Mouse (Mus musculus) liver, embryonic 18 days (tissue): ENCODE measurements around the gene Olfr1048. TPM values are rescaled to one million over a fixed set of nuclear protein-coding genes. Genes with fewer than 3 reads are reported as not detected.

Experiments
- polyA plus RNA-seq: library from polyadenylated mRNA; depleted of rRNA; stranded (reverse); fragments of >200 nt; gene quantifications from 2 replicates; pipeline ENCODE4 v1.2.3, GENCODE M21; 2012; rRNA removed

Gene Olfr1048
- not detected in 2 replicates for polyA plus RNA-seq

GRCm38 (mm10) chr2:86240189-86240588 lies at the start of gene Olfr1048:
Gene Olfr1048, minus strand, starts transcription at chr2:86240289.

GRCm38 (mm10) chr2:86278988-86279387 lies 38.9 kb upstream of the Olfr1048 start, which contains the start of gene Olfr1051:
Gene Olfr1051, minus strand, starts transcription at chr2:86279088.

GRCm38 (mm10) chr2:86258228-86258627 lies 18.1 kb upstream of the Olfr1048 start, which contains the start of gene Olfr1049:
Gene Olfr1049, minus strand, starts transcription at chr2:86258328.

GRCm38 (mm10) chr2:86231301-86231700 lies 8.8 kb downstream of the Olfr1048 start, which contains the start of gene Olfr1047:
Gene Olfr1047, minus strand, starts transcription at chr2:86231401.

GRCm38 (mm10) chr2:86219214-86219613 lies 20.9 kb downstream of the Olfr1048 start, which contains the start of gene Olfr1046:
Gene Olfr1046, minus strand, starts transcription at chr2:86219314.

GRCm38 (mm10) chr2:86202909-86203308 lies 37.2 kb downstream of the Olfr1048 start, which contains the start of gene Olfr1045:
Gene Olfr1045, minus strand, starts transcription at chr2:86203009.

GRCm38 (mm10) chr2:86185583-86185982 lies 54.5 kb downstream of the Olfr1048 start, which contains the start of gene Olfr52:
Gene Olfr52, minus strand, starts transcription at chr2:86185683.

Other genes starting within 250 kb of the Olfr1048 start
- not detected in 2 replicates for gene Olfr1031, start 250.0 kb downstream of the Olfr1048 start, polyA plus RNA-seq
- gene Olfr1032, start 234.7 kb downstream of the Olfr1048 start, polyA plus RNA-seq: not detected in 2 replicates
- 3.3 and 3.4 TPM in 2 replicates for gene Olfr1033, start 219.7 kb downstream of the Olfr1048 start, polyA plus RNA-seq
- gene Olfr1034, start 194.4 kb downstream of the Olfr1048 start, polyA plus RNA-seq: 0.94 and 1.0 TPM in 2 replicates
- gene Olfr1036, start 166.3 kb downstream of the Olfr1048 start, polyA plus RNA-seq: not detected in 2 replicates
- not detected in 2 replicates for gene Olfr1037, start 152.9 kb downstream of the Olfr1048 start, polyA plus RNA-seq
- gene Olfr1039, start 104.4 kb downstream of the Olfr1048 start, polyA plus RNA-seq: not detected in 2 replicates
- gene Olfr1040, start 93.6 kb downstream of the Olfr1048 start, polyA plus RNA-seq: not detected in 2 replicates
- gene Olfr1042, start 78.5 kb downstream of the Olfr1048 start, polyA plus RNA-seq: not detected in 2 replicates
- gene Olfr1043, start 72.8 kb downstream of the Olfr1048 start, polyA plus RNA-seq: not detected in 2 replicates
- not detected in 2 replicates for gene Olfr1044, start 62.5 kb downstream of the Olfr1048 start, polyA plus RNA-seq
- not detected in 2 replicates for gene Olfr52, start 54.6 kb downstream of the Olfr1048 start, polyA plus RNA-seq
- not detected in 2 replicates for gene Olfr1045, start 37.3 kb downstream of the Olfr1048 start, polyA plus RNA-seq
- gene Olfr1046, start 21.0 kb downstream of the Olfr1048 start, polyA plus RNA-seq: not detected in 2 replicates
- not detected in 2 replicates for gene Olfr1047, start 8.9 kb downstream of the Olfr1048 start, polyA plus RNA-seq
- not detected in 2 replicates for gene Olfr1049, start 18.0 kb upstream of the Olfr1048 start, polyA plus RNA-seq
- gene Olfr1051, start 38.8 kb upstream of the Olfr1048 start, polyA plus RNA-seq: not detected in 2 replicates
- gene Olfr1052, start 52.2 kb upstream of the Olfr1048 start, polyA plus RNA-seq: not detected in 2 replicates
- gene Olfr1053, start 75.0 kb upstream of the Olfr1048 start, polyA plus RNA-seq: not detected in 2 replicates
- gene Olfr1054, start 95.1 kb upstream of the Olfr1048 start, polyA plus RNA-seq: not detected in 2 replicates
- gene Olfr1055, start 110.0 kb upstream of the Olfr1048 start, polyA plus RNA-seq: not detected in 2 replicates
- not detected in 2 replicates for gene Olfr1056, start 122.2 kb upstream of the Olfr1048 start, polyA plus RNA-seq
- not detected in 2 replicates for gene Olfr1057, start 138.1 kb upstream of the Olfr1048 start, polyA plus RNA-seq
- gene Olfr1058, start 148.3 kb upstream of the Olfr1048 start, polyA plus RNA-seq: not detected in 2 replicates
- gene Olfr1061, start 173.8 kb upstream of the Olfr1048 start, polyA plus RNA-seq: not detected in 2 replicates
- gene Olfr1062, start 186.5 kb upstream of the Olfr1048 start, polyA plus RNA-seq: not detected in 2 replicates
- gene Olfr1065, start 210.3 kb upstream of the Olfr1048 start, polyA plus RNA-seq: not detected in 2 replicates
- not detected in 2 replicates for gene Olfr1066, start 216.0 kb upstream of the Olfr1048 start, polyA plus RNA-seq
- not detected in 2 replicates for gene Olfr228, start 247.1 kb upstream of the Olfr1048 start, polyA plus RNA-seq